Mouse (Mus musculus) small intestine, adult 2 months (tissue): ENCODE measurements around the gene Cnnm2.

Experiments used
- CTCF ChIP-seq: fragments of 200-500 bp; IDR thresholded peaks from 2 replicates; pipeline ENCODE4 v1.5.1; 2012; ENCODE audit warnings: low read depth, mild to moderate bottlenecking, control low read depth, inconsistent platforms, low read length, moderate library complexity, mixed read lengths; ENCODE audit not compliant: insufficient replicate concordance, insufficient read length; ENCODE audit errors: extremely low read depth
- POLR2A ChIP-seq: fragments of 200-500 bp; IDR thresholded peaks from 2 replicates; pipeline ENCODE4 v1.6.1; 2012; ENCODE audit warnings: low read depth, mild to moderate bottlenecking, control low read depth, inconsistent platforms, low read length, moderate library complexity

DNA sequence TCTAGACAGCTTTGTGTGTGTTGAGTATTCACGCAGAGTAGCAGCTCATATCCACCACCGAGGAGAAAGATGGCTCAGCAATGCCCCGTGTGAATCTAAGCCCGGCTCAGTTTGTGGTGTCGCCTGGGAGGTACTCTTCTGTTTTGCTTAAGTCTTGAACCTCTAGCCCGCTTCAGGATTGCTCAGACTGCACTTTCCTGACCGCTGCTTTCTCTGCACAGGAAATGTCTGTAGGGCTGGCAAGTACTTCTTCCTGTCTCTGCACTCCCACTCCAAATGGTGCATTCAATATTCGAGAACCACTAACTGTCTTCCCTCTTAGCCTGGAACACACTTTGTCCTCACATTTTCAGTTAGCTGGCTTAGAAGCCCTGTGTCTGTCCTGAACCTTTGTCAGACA lies 2.3 kb upstream of the Cnnm2 start:
- TF ChIP-seq CTCF (no peak), POLR2A (no peak)
